In the genomic region with DNA sequence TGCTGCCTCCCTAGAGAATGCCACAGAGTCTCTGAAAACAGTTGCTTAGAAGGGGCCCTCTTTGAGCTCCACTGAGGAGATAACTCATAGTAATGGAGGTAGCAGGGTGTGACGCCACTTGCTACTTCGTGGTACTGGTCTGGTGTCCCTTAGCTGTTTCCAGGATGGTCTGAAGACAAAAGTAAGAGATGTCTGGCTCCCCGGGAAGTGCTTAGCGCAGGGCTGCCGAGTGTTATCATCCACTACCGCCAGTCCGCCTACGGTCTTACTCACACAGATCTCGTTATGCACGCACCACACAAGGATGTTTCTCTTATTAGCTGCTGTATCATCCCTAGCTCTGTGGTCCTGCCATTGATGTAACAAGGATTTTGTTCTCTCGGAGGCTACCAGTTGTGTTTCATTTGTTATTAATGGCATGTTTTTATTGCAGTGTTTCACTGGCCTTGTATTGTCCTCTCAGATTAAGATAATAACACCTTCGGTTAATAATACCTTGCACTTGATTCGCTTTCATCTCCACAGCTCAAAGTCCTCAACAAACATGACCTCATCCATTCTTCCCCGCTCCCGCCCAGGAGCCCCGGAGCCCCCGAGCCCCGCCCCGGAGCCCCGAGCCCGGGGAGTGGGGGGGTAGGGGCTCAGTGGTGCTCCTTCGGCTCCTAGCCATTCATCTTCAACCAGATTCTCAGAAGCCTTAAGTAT, we compare ENCODE assay signal across 12 mouse cellular contexts. TPM values are rescaled to one million over a fixed set of nuclear protein-coding genes. Genes with fewer than 3 reads are reported as not detected.
DNase-seq lines count a peak whose midpoint lies in the region; ATAC-seq and TF ChIP-seq lines count a peak whose summit lies in the region.
"Had no signal": no experiment of that assay in that cellular context is flagged by ENCODE, and none has a peak within 500 bp of the region (broad histone marks: within the 10 kb centered on the region; RNA-seq: fewer than 3 reads in every experiment).

No protein-coding gene starts in this region.

- intact Hi-C loops in gastrocnemius, postnatal 36 days (cut with DNase I) = loop anchor here (5.0 kb wide), 1 partner anchor 34 kb away; no protein-coding TSS in a partner anchor

- TF ChIP-seq POLR2A in small intestine, adult 2 months (IDR thresholded peaks at IDR 0.05; ENCODE audit: low read depth, low read length) = no peak

- H3K4me2 ChIP-seq in forebrain, embryonic 12.5 days = peak overlapping the region; percentile 29; the same call in 1 of the 2 replicates
- no peak overlapping the region for H3K4me2 ChIP-seq in forebrain, postnatal 0 days (ENCODE audit: low read depth)
- H3K4me2 ChIP-seq in lung, embryonic 15.5 days = peak overlapping the region; percentile 34
- peak overlapping the region; percentile 46 for H3K4me2 ChIP-seq in intestine, embryonic 15.5 days (replicated peaks)

- peaks cover 21% of the 10 kb centered on the region for H3K4me1 ChIP-seq in forebrain, embryonic 12.5 days
- H3K4me1 ChIP-seq in forebrain, postnatal 0 days (ENCODE audit: insufficient read depth) = no peaks in the 10 kb centered on the region
- peaks cover 37% of the 10 kb centered on the region for H3K4me1 ChIP-seq in lung, embryonic 15.5 days
- H3K4me1 ChIP-seq in intestine, embryonic 15.5 days (replicated peaks) = peaks cover 8% of the 10 kb centered on the region
- peaks cover 32% of the 10 kb centered on the region; the same call in 1 of the 2 replicates for H3K4me1 ChIP-seq in small intestine, adult 2 months (ENCODE audit: control insufficient read depth, insufficient read depth, insufficient read length, low read length)

- H3K36me3 ChIP-seq in forebrain, embryonic 12.5 days (replicated peaks) = peaks cover 2% of the 10 kb centered on the region
- H3K36me3 ChIP-seq in forebrain, postnatal 0 days (ENCODE audit: insufficient read depth) = no peaks in the 10 kb centered on the region
- H3K36me3 ChIP-seq in lung, embryonic 15.5 days = no peaks in the 10 kb centered on the region; the same call in 1 of the 2 replicates
- 0 out of 2 replicates have a peak, but pooled peaks cover 2% of the 10 kb centered on the region for H3K36me3 ChIP-seq in intestine, embryonic 15.5 days
- peaks cover 5% of the 10 kb centered on the region for H3K36me3 ChIP-seq in small intestine, adult 2 months (ENCODE audit: control insufficient read depth, insufficient read depth, low read length)

- no peak for TF ChIP-seq CTCF in forebrain, postnatal 0 days (IDR thresholded peaks at IDR 0.05; ENCODE audit: low read depth)
- no peak for TF ChIP-seq CTCF in small intestine, adult 2 months (IDR thresholded peaks at IDR 0.05; ENCODE audit: extremely low read depth, insufficient read length, insufficient replicate concordance, low read depth, low read length)

- H3K27ac ChIP-seq in forebrain, embryonic 12.5 days = no peak overlapping the region
- no peak overlapping the region for H3K27ac ChIP-seq in forebrain, postnatal 0 days (ENCODE audit: low read depth, low read length)
- 0 out of 2 replicates have a peak overlapping the region, but pooled peaks have one; percentile 45 for H3K27ac ChIP-seq in lung, embryonic 15.5 days
- peak overlapping the region; percentile 90 for H3K27ac ChIP-seq in intestine, embryonic 15.5 days
- peak overlapping the region; percentile 99 for H3K27ac ChIP-seq in small intestine, adult 2 months (ENCODE audit: insufficient read depth, low read depth, low read length)

- peaks cover 13% of the 10 kb centered on the region; the same call in 1 of the 2 replicates for H3K27me3 ChIP-seq in forebrain, embryonic 12.5 days
- no peaks in the 10 kb centered on the region; the same call in 1 of the 2 replicates for H3K27me3 ChIP-seq in forebrain, postnatal 0 days (ENCODE audit: insufficient read depth, low read length)
- H3K27me3 ChIP-seq in lung, embryonic 15.5 days = 0 out of 2 replicates have a peak, but pooled peaks cover 3% of the 10 kb centered on the region
- no peaks in the 10 kb centered on the region for H3K27me3 ChIP-seq in intestine, embryonic 15.5 days (replicated peaks)
- H3K27me3 ChIP-seq in small intestine, adult 2 months (ENCODE audit: control insufficient read depth, insufficient read depth, low read length) = no peaks in the 10 kb centered on the region

- ATAC-seq in forebrain, embryonic 12.5 days (ENCODE audit: low FRiP score) = no peak
- ATAC-seq in forebrain, postnatal 0 days = no peak
- no peak for ATAC-seq in lung, embryonic 15.5 days (ENCODE audit: borderline replicate concordance, extremely low read depth, low FRiP score, low TSS enrichment)
- ATAC-seq in intestine, embryonic 15.5 days = peak; percentile 9
- ATAC-seq in activated CD4-positive, CD25-positive, alpha-beta regulatory T cell, adult 4 months = no peak

- DNase-seq in forebrain, postnatal 0 days = no peak
- DNase-seq in lung, adult 18-20 months = no peak
- DNase-seq in gastrocnemius, postnatal 36 days = no peak
- DNase-seq: adrenal gland, postnatal 25 days; B cell, adult 2 months; layer of hippocampus, adult 9-11 months; lung, postnatal 4 days had no signal

- WGBS in forebrain, embryonic 12.5 days = 29% methylated on average over 22 of the region's 22 CpGs
- WGBS in forebrain, postnatal 0 days = 29% methylated on average over 22 of the region's 22 CpGs
- 24% methylated on average over 22 of the region's 22 CpGs for WGBS in lung, embryonic 15.5 days
- 27% methylated on average over 22 of the region's 22 CpGs for WGBS in intestine, embryonic 15.5 days
- WGBS in small intestine, adult 2 months = 18% methylated on average over 22 of the region's 22 CpGs

- no peak overlapping the region for H3K4me3 ChIP-seq in forebrain, embryonic 12.5 days (replicated peaks)
- no peak overlapping the region for H3K4me3 ChIP-seq in forebrain, postnatal 0 days (ENCODE audit: low read depth, low read length)
- no peak overlapping the region for H3K4me3 ChIP-seq in lung, embryonic 15.5 days
- no peak overlapping the region for H3K4me3 ChIP-seq in intestine, embryonic 15.5 days (replicated peaks)
- H3K4me3 ChIP-seq in small intestine, adult 2 months (ENCODE audit: low read depth, low read length) = peak overlapping the region; percentile 38

- H3K9ac ChIP-seq in forebrain, embryonic 12.5 days = no peak overlapping the region
- no peak overlapping the region for H3K9ac ChIP-seq in forebrain, postnatal 0 days
- no peak overlapping the region for H3K9ac ChIP-seq in lung, embryonic 15.5 days
- no peak overlapping the region for H3K9ac ChIP-seq in intestine, embryonic 15.5 days

- H3K9me3 ChIP-seq in forebrain, embryonic 12.5 days = no peaks in the 10 kb centered on the region
- no peaks in the 10 kb centered on the region for H3K9me3 ChIP-seq in forebrain, postnatal 0 days (ENCODE audit: low read length)
- H3K9me3 ChIP-seq in lung, embryonic 15.5 days = no peaks in the 10 kb centered on the region
- no peaks in the 10 kb centered on the region for H3K9me3 ChIP-seq in intestine, embryonic 15.5 days

RNA-seq across cellular contexts. Expression of a gene that starts 3.0 kb away (rescaled TPM):
- polyA plus RNA-seq in forebrain, embryonic 12.5 days (2016; fragmentation: Nextera tagmentation; extraction: Ambion mirVana) = 50.9 and 59.6 TPM in 2 replicates
- total RNA-seq in forebrain, postnatal 0 days (2014; rRNA removed) = 88.0 and 127 TPM in 2 replicates
- 50.6 and 68.5 TPM in 2 replicates for polyA plus RNA-seq in forebrain, postnatal 0 days (2015; fragmentation: Nextera tagmentation; extraction: Ambion mirVana)
- polyA plus RNA-seq in lung, embryonic 15.5 days (2015; fragmentation: Nextera tagmentation; extraction: Ambion mirVana) = 37.2 and 41.7 TPM in 2 replicates
- polyA plus RNA-seq in intestine, embryonic 15.5 days (2015; fragmentation: Nextera tagmentation; extraction: Ambion mirVana) = 48.8 and 50.7 TPM in 2 replicates
- 192 and 574 TPM in 2 replicates for polyA plus RNA-seq in small intestine, adult 2 months (2012; rRNA removed)
- total RNA-seq in gastrocnemius, postnatal 36 days (2021) = 10 to 100 TPM; 41.8 to 56.5 TPM
- 10 to 100 TPM; 13.7 to 15.0 TPM for polyA plus RNA-seq in activated CD4-positive, CD25-positive, alpha-beta regulatory T cell, adult 4 months (2017; shearing (Covaris generic))

RNA-seq across cellular contexts. Expression of a gene that starts 18.0 kb away (rescaled TPM):
- polyA plus RNA-seq in forebrain, embryonic 12.5 days (2016; fragmentation: Nextera tagmentation; extraction: Ambion mirVana) = 23.3 and 36.8 TPM in 2 replicates
- total RNA-seq in forebrain, postnatal 0 days (2014; rRNA removed) = 92.7 and 105 TPM in 2 replicates
- 47.3 and 56.7 TPM in 2 replicates for polyA plus RNA-seq in forebrain, postnatal 0 days (2015; fragmentation: Nextera tagmentation; extraction: Ambion mirVana)
- polyA plus RNA-seq in lung, embryonic 15.5 days (2015; fragmentation: Nextera tagmentation; extraction: Ambion mirVana) = 11.1 and 11.4 TPM in 2 replicates
- polyA plus RNA-seq in intestine, embryonic 15.5 days (2015; fragmentation: Nextera tagmentation; extraction: Ambion mirVana) = 16.4 and 18.2 TPM in 2 replicates
- 1.4 and 2.3 TPM in 2 replicates for polyA plus RNA-seq in small intestine, adult 2 months (2012; rRNA removed)
- 10 to 100 TPM; 23.0 to 24.5 TPM for total RNA-seq in gastrocnemius, postnatal 36 days (2021)
- 1 to 10 TPM; 6.6 to 6.9 TPM for polyA plus RNA-seq in activated CD4-positive, CD25-positive, alpha-beta regulatory T cell, adult 4 months (2017; shearing (Covaris generic))

RNA-seq across cellular contexts. Expression of a gene that starts 35.2 kb away (rescaled TPM):
- not detected in 2 replicates for polyA plus RNA-seq in forebrain, embryonic 12.5 days (2016; fragmentation: Nextera tagmentation; extraction: Ambion mirVana)
- total RNA-seq in forebrain, postnatal 0 days (2014; rRNA removed) = not detected in 2 replicates
- polyA plus RNA-seq in forebrain, postnatal 0 days (2015; fragmentation: Nextera tagmentation; extraction: Ambion mirVana) = not detected in 2 replicates
- 0.08 TPM in 1 of 2 replicates, not detected in the other for polyA plus RNA-seq in lung, embryonic 15.5 days (2015; fragmentation: Nextera tagmentation; extraction: Ambion mirVana)
- polyA plus RNA-seq in intestine, embryonic 15.5 days (2015; fragmentation: Nextera tagmentation; extraction: Ambion mirVana) = 0.30 TPM in 1 of 2 replicates, not detected in the other
- 0.01 and 0.13 TPM in 2 replicates for polyA plus RNA-seq in small intestine, adult 2 months (2012; rRNA removed)
- under 1 TPM in 1 of 2 experiments, not detected in 1; 0.05 TPM for total RNA-seq in gastrocnemius, postnatal 36 days (2021)
- polyA plus RNA-seq in activated CD4-positive, CD25-positive, alpha-beta regulatory T cell, adult 4 months (2017; shearing (Covaris generic)) = not detected
- total RNA-seq: adrenal gland, postnatal 25 days had no signal

Comparison
In these comparisons a context has a peak if more than half of its experiments do, and no peak if none do; other contexts are left out.
1. H3K27ac ChIP-seq: peak in lung, embryonic 15.5 days (single experiment), intestine, embryonic 15.5 days (single experiment) and small intestine, adult 2 months (single experiment); none in forebrain, embryonic 12.5 days (single experiment) and forebrain, postnatal 0 days (single experiment).